Comparison of ENCODE assay signal across 29 mouse cellular contexts in the genomic region with DNA sequence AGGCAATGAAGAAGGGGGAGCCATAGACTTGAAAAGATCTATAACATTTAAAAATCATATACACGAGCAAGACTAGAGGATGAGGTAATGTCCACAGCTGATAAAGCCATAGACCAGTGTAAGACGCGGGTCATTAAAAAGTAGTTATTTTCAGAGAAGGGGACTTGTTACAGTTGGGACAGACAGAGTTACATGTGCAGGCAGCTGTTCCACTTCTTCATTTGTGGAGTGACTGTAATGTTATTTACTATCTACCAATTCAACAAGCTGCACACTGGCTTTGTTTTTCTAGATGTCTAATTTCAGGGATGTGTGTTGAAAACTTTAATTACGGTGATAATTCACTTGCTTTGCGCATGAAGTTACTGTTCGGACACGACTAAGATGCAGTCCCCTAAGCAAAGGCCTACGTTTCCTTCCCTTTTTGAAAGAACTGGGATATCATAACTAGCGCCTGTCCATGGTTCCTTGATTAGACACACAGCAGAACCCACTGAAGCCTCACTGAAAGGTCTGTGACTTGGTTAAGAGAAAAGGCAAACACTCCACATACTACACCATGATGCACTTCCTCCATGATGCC.
DNase-seq lines count a peak whose midpoint lies in the region; ATAC-seq and TF ChIP-seq lines count a peak whose summit lies in the region.
"Had no signal": no experiment of that assay in that cellular context is flagged by ENCODE, and none has a peak within 500 bp of the region (broad histone marks: within the 10 kb centered on the region; RNA-seq: fewer than 3 reads in every experiment).

No protein-coding gene starts in this region.

- peak overlapping the region; percentile 51; the same call in 1 of the 2 replicates for H3K27ac ChIP-seq in kidney, embryonic 15.5 days
- H3K27ac ChIP-seq in kidney, postnatal 0 days, result no peak overlapping the region
- H3K27ac ChIP-seq: embryonic facial prominence, embryonic 13.5 days; embryonic facial prominence, embryonic 15.5 days; forebrain, embryonic 10.5 days; forebrain, embryonic 12.5 days had no signal

- peak; percentile 78 for ATAC-seq in kidney, embryonic 15.5 days (replicated peaks; ENCODE audit: low FRiP score)
- ATAC-seq in kidney, postnatal 0 days (replicated peaks; ENCODE audit: low FRiP score, low read depth), result no peak; the same call in 1 of the 2 replicates
- ATAC-seq: activated CD4-positive, CD25-positive, alpha-beta regulatory T cell, adult 4 months; CD4-positive, CD25-positive, alpha-beta regulatory T cell, adult 4 months; forebrain, embryonic 14.5 days; forebrain, embryonic 16.5 days; Patski had no signal

- H3K9me3 ChIP-seq in kidney, embryonic 15.5 days (replicated peaks), result no peaks in the 10 kb centered on the region
- no peaks in the 10 kb centered on the region for H3K9me3 ChIP-seq in kidney, postnatal 0 days (replicated peaks; ENCODE audit: low read length)
- H3K9me3 ChIP-seq: embryonic facial prominence, embryonic 13.5 days; embryonic facial prominence, embryonic 15.5 days; forebrain, embryonic 10.5 days; forebrain, embryonic 12.5 days had no signal

- no peak overlapping the region for H3K4me2 ChIP-seq in kidney, embryonic 15.5 days
- H3K4me2 ChIP-seq in kidney, postnatal 0 days (ENCODE audit: low read length), result no peak overlapping the region
- H3K4me2 ChIP-seq: embryonic facial prominence, embryonic 13.5 days; embryonic facial prominence, embryonic 15.5 days; forebrain, embryonic 12.5 days had no signal

- no peaks in the 10 kb centered on the region for H3K36me3 ChIP-seq in kidney, embryonic 15.5 days
- no peaks in the 10 kb centered on the region for H3K36me3 ChIP-seq in kidney, postnatal 0 days (ENCODE audit: insufficient read depth, low read length)
- H3K36me3 ChIP-seq: embryonic facial prominence, embryonic 13.5 days; embryonic facial prominence, embryonic 15.5 days; forebrain, embryonic 10.5 days; forebrain, embryonic 12.5 days; G1E had no signal

- peaks cover 17% of the 10 kb centered on the region for H3K4me1 ChIP-seq in kidney, embryonic 15.5 days
- H3K4me1 ChIP-seq in kidney, postnatal 0 days (replicated peaks; ENCODE audit: insufficient read depth, low read length), result no peaks in the 10 kb centered on the region
- H3K4me1 ChIP-seq: forebrain, embryonic 12.5 days had no signal

- peak; percentile 34 for DNase-seq in heart, adult 11 months
- no peak for DNase-seq in heart, postnatal 4 days
- no peak for DNase-seq in kidney, postnatal 36 days
- peak; percentile 91 for DNase-seq in kidney, postnatal 0 days (ENCODE audit: low spot score)
- no peak for DNase-seq in kidney, adult 18-20 months
- DNase-seq: adrenal gland, adult 8-10 months; adrenal gland, postnatal 14 days; adrenal gland, postnatal 36 days; B cell, adult 2 months; cerebellum, adult 11 months; cerebellum, adult 18-20 months; cerebellum, adult 8-10 months; cerebellum, adult 9-11 months; cerebellum, postnatal 14 days; cerebellum, postnatal 36 days; embryo, embryonic 11 days had no signal

- H3K9ac ChIP-seq in kidney, embryonic 15.5 days, result no peak overlapping the region
- no peak overlapping the region for H3K9ac ChIP-seq in kidney, postnatal 0 days (ENCODE audit: low read depth, low read length)
- H3K9ac ChIP-seq: embryonic facial prominence, embryonic 13.5 days; embryonic facial prominence, embryonic 15.5 days; forebrain, embryonic 12.5 days had no signal

- H3K4me3 ChIP-seq in kidney, embryonic 15.5 days (replicated peaks), result no peak overlapping the region
- H3K4me3 ChIP-seq in kidney, postnatal 0 days (replicated peaks; ENCODE audit: low read depth, low read length), result no peak overlapping the region
- H3K4me3 ChIP-seq: embryonic facial prominence, embryonic 13.5 days; embryonic facial prominence, embryonic 15.5 days; erythroblast, embryonic 14.5 days; forebrain, embryonic 10.5 days; forebrain, embryonic 12.5 days had no signal

- WGBS in kidney, embryonic 15.5 days, result 35% methylated on average over 9 of the region's 9 CpGs
- WGBS in kidney, postnatal 0 days, result 38% methylated on average over 9 of the region's 9 CpGs

- no peak for TF ChIP-seq CTCF in kidney, postnatal 0 days (IDR thresholded peaks at IDR 0.05; ENCODE audit: low read depth)

- H3K27me3 ChIP-seq in kidney, embryonic 15.5 days, result no peaks in the 10 kb centered on the region
- no peaks in the 10 kb centered on the region for H3K27me3 ChIP-seq in kidney, postnatal 0 days (ENCODE audit: insufficient read depth, low read length)
- H3K27me3 ChIP-seq: CH12.LX; embryonic facial prominence, embryonic 13.5 days; embryonic facial prominence, embryonic 15.5 days; forebrain, embryonic 12.5 days; Patski had no signal

Comparison
In these comparisons a context has a peak if more than half of its experiments do, and no peak if none do; other contexts are left out.
1. DNase-seq: peak in heart, adult 11 months (single experiment) and kidney, postnatal 0 days (single experiment); none in heart, postnatal 4 days (single experiment), kidney, postnatal 36 days (0 of 2) and kidney, adult 18-20 months (single experiment).